Mouse (Mus musculus): ENCODE data around the gene Cd33. TPM values are rescaled to one million over a fixed set of nuclear protein-coding genes. Genes with fewer than 3 reads are reported as not detected.

Cd33 gene
- polyA plus RNA-seq, 1 experiment from 2014 or later = 1.2 TPM

Other genes with a start within 250 kb of the Cd33 start
- gene Zfp715, start 231.1 kb downstream of the Cd33 start, polyA plus RNA-seq (2015; fragmentation: Nextera tagmentation; extraction: Ambion mirVana) = 12.8 and 13.3 TPM in 2 replicates
- gene Siglecf, start 193.1 kb downstream of the Cd33 start, polyA plus RNA-seq (2015; fragmentation: Nextera tagmentation; extraction: Ambion mirVana) = 0.16 and 0.19 TPM in 2 replicates
- gene Siglecg, start 136.2 kb downstream of the Cd33 start, polyA plus RNA-seq (2015; fragmentation: Nextera tagmentation; extraction: Ambion mirVana) = 0.35 and 0.45 TPM in 2 replicates
- not detected in 2 replicates for gene Lim2, start 116.8 kb downstream of the Cd33 start, polyA plus RNA-seq (2015; fragmentation: Nextera tagmentation; extraction: Ambion mirVana)
- gene Nkg7, start 107.4 kb downstream of the Cd33 start, polyA plus RNA-seq (2015; fragmentation: Nextera tagmentation; extraction: Ambion mirVana) = 1.2 and 7.7 TPM in 2 replicates
- not detected in 2 replicates for gene Cldnd2, start 103.6 kb downstream of the Cd33 start, polyA plus RNA-seq (2015; fragmentation: Nextera tagmentation; extraction: Ambion mirVana)
- 331 and 333 TPM in 2 replicates for gene Etfb, start 100.3 kb downstream of the Cd33 start, polyA plus RNA-seq (2015; fragmentation: Nextera tagmentation; extraction: Ambion mirVana)
- 0.45 TPM in 1 of 2 replicates, not detected in the other for gene Gm45233, start 100.3 kb downstream of the Cd33 start, polyA plus RNA-seq (2015; fragmentation: Nextera tagmentation; extraction: Ambion mirVana)
- gene Vsig10l, start 81.3 kb downstream of the Cd33 start, polyA plus RNA-seq (2015; fragmentation: Nextera tagmentation; extraction: Ambion mirVana) = 2.0 and 2.7 TPM in 2 replicates
- gene Iglon5, start 54.4 kb downstream of the Cd33 start, polyA plus RNA-seq (2015; fragmentation: Nextera tagmentation; extraction: Ambion mirVana) = 0.39 and 0.48 TPM in 2 replicates
- gene 4931406B18Rik, start 38.5 kb downstream of the Cd33 start, polyA plus RNA-seq (2015; fragmentation: Nextera tagmentation; extraction: Ambion mirVana) = not detected in 2 replicates
- 3.5 and 4.4 TPM in 2 replicates for gene Zfp658, start 17.8 kb upstream of the Cd33 start, polyA plus RNA-seq (2015; fragmentation: Nextera tagmentation; extraction: Ambion mirVana)
- gene Zfp719, start 35.2 kb upstream of the Cd33 start, polyA plus RNA-seq (2015; fragmentation: Nextera tagmentation; extraction: Ambion mirVana) = 13.1 and 13.5 TPM in 2 replicates
- gene Zfp819, start 62.7 kb upstream of the Cd33 start, polyA plus RNA-seq (2015; fragmentation: Nextera tagmentation; extraction: Ambion mirVana) = 0.15 and 0.33 TPM in 2 replicates
- not detected in 2 replicates for gene Ceacam18, start 90.3 kb upstream of the Cd33 start, polyA plus RNA-seq (2015; fragmentation: Nextera tagmentation; extraction: Ambion mirVana)
- 0.74 and 1.0 TPM in 2 replicates for gene Siglece, start 115.7 kb upstream of the Cd33 start, polyA plus RNA-seq (2015; fragmentation: Nextera tagmentation; extraction: Ambion mirVana)
- 13.9 and 14.2 TPM in 2 replicates for gene Ctu1, start 127.6 kb upstream of the Cd33 start, polyA plus RNA-seq (2015; fragmentation: Nextera tagmentation; extraction: Ambion mirVana)
- gene Klk14, start 146.0 kb upstream of the Cd33 start, polyA plus RNA-seq (2015; fragmentation: Nextera tagmentation; extraction: Ambion mirVana) = not detected in 2 replicates
- gene Klk13, start 168.1 kb upstream of the Cd33 start, polyA plus RNA-seq (2015; fragmentation: Nextera tagmentation; extraction: Ambion mirVana) = 2.6 and 3.0 TPM in 2 replicates
- gene Klk12, start 224.5 kb upstream of the Cd33 start, polyA plus RNA-seq (2015; fragmentation: Nextera tagmentation; extraction: Ambion mirVana) = not detected in 2 replicates
- gene Klk11, start 230.2 kb upstream of the Cd33 start, polyA plus RNA-seq (2015; fragmentation: Nextera tagmentation; extraction: Ambion mirVana) = 0.14 and 0.42 TPM in 2 replicates
- gene Klk10, start 236.6 kb upstream of the Cd33 start, polyA plus RNA-seq (2015; fragmentation: Nextera tagmentation; extraction: Ambion mirVana) = 1.8 and 1.9 TPM in 2 replicates
- 0.16 TPM in 1 of 2 replicates, not detected in the other for gene Klk9, start 247.5 kb upstream of the Cd33 start, polyA plus RNA-seq (2015; fragmentation: Nextera tagmentation; extraction: Ambion mirVana)